Mouse (Mus musculus): ENCODE results near the gene Taf1b.

Taf1b gene

GRCm38 (mm10) chr12:24555976-24556375, 57.8 kb downstream of the Taf1b start:
- DNase-seq, result no peak

- no peak for DNase-seq
Measured at GRCm38 (mm10) chr12:24563395-24563960, 65.3 kb downstream of the Taf1b start.

GRCm38 (mm10) chr12:24565311-24565710, 67.2 kb downstream of the Taf1b start:
- DNase-seq, result no peak

GRCm38 (mm10) chr12:24567606-24568005, 69.4 kb downstream of the Taf1b start:
- no peak for DNase-seq

GRCm38 (mm10) chr12:24571523-24572392, 73.6 kb downstream of the Taf1b start, which contains the start of gene Grhl1:
Grhl1 (plus strand) TSS chr12:24572283.
- DNase-seq, result peak; percentile 95

- DNase-seq, result no peak
Measured at GRCm38 (mm10) chr12:24572421-24573274, 74.5 kb downstream of the Taf1b start.

- DNase-seq, result no peak
Measured at GRCm38 (mm10) chr12:24573275-24573580, 75.1 kb downstream of the Taf1b start.

- DNase-seq, result peak; percentile 20
Measured at GRCm38 (mm10) chr12:24574870-24575269, 76.7 kb downstream of the Taf1b start.

- DNase-seq, result no peak
Measured at GRCm38 (mm10) chr12:24580452-24580851, 82.3 kb downstream of the Taf1b start.

- DNase-seq, result no peak
Measured at GRCm38 (mm10) chr12:24580996-24581683, 83.0 kb downstream of the Taf1b start.

- DNase-seq, result no peak
Measured at GRCm38 (mm10) chr12:24583653-24584052, 85.5 kb downstream of the Taf1b start.

GRCm38 (mm10) chr12:24584835-24585234, 86.7 kb downstream of the Taf1b start:
- DNase-seq, result no peak

GRCm38 (mm10) chr12:24586193-24586592, 88.0 kb downstream of the Taf1b start:
- DNase-seq, result no peak

GRCm38 (mm10) chr12:24590371-24590770, 92.2 kb downstream of the Taf1b start:
- no peak for DNase-seq

- no peak for DNase-seq
Measured at GRCm38 (mm10) chr12:24592055-24592454, 93.9 kb downstream of the Taf1b start.

- peak; percentile 73 for DNase-seq
Measured at GRCm38 (mm10) chr12:24592956-24593672, 95.0 kb downstream of the Taf1b start.

GRCm38 (mm10) chr12:24597376-24597775, 99.2 kb downstream of the Taf1b start:
- no peak for DNase-seq

- no peak for DNase-seq
Measured at GRCm38 (mm10) chr12:24599366-24599895, 101.3 kb downstream of the Taf1b start.

- DNase-seq, result no peak
Measured at GRCm38 (mm10) chr12:24600074-24600473, 101.9 kb downstream of the Taf1b start.

GRCm38 (mm10) chr12:24600806-24601205, 102.6 kb downstream of the Taf1b start:
- DNase-seq, result peak; percentile 84

- DNase-seq, result peak; percentile 83
Measured at GRCm38 (mm10) chr12:24603266-24603665, 105.1 kb downstream of the Taf1b start.

GRCm38 (mm10) chr12:24606166-24606565, 108.0 kb downstream of the Taf1b start:
- DNase-seq, result no peak

Measured in kidney, postnatal 14 days (tissue).